Mouse (Mus musculus): ENCODE data around the gene Mad1l1. TPM values are rescaled to one million over a fixed set of nuclear protein-coding genes. Genes with fewer than 3 reads are reported as not detected.
A peak's percentile ranks its signal among the peaks of the same experiment; 100 is the strongest.
"Not testable (repeated sequence)": the region's sequence is repeated elsewhere in the genome, so short reads cannot be mapped to it uniquely, and the experiment has no call there.

The Mad1l1 gene
- 56.2 and 60.4 TPM in 2 replicates for polyA plus RNA-seq (2016; fragmentation: Nextera tagmentation; extraction: Ambion mirVana)

GRCm38 (mm10) chr5:140321042-140321755 lies at the start of gene Mad1l1, which contains the start of gene Nudt1:
Gene Mad1l1 (minus strand): TSS chr5:140321552.
Gene Nudt1 (plus strand): TSS chr5:140321656.
- H3K36me3 ChIP-seq, result peaks cover 31% of the 10 kb centered on the region; the same call in 1 of the 2 replicates
- H3K4me1 ChIP-seq (replicated peaks), result peaks cover 31% of the 10 kb centered on the region
- peak within 1 kb of the TSS; percentile 96 for H3K27ac ChIP-seq
- peak; percentile 93 for DNase-seq (ENCODE audit: low spot score)
- peak within 1 kb of the TSS; percentile 82 for H3K4me3 ChIP-seq
- no peaks in the 10 kb centered on the region for H3K9me3 ChIP-seq
- under 1% methylated on average over 60 of the region's 60 CpGs for WGBS
- no peaks in the 10 kb centered on the region for H3K27me3 ChIP-seq (ENCODE audit: insufficient read depth, poor library complexity, severe bottlenecking)

- H3K4me3 ChIP-seq, result no peak overlapping the region
- WGBS, result 87% methylated on average over 6 of the region's 6 CpGs
- H3K27ac ChIP-seq, result no peak overlapping the region
- no peak for DNase-seq (ENCODE audit: low spot score)
- H3K9me3 ChIP-seq, result no peaks in the 10 kb centered on the region
- H3K27me3 ChIP-seq (ENCODE audit: insufficient read depth, poor library complexity, severe bottlenecking), result no peaks in the 10 kb centered on the region
- H3K4me1 ChIP-seq (replicated peaks), result peaks cover 13% of the 10 kb centered on the region; the same call in 1 of the 2 replicates
- peaks cover 6% of the 10 kb centered on the region for H3K36me3 ChIP-seq
Measured at GRCm38 (mm10) chr5:140370446-140371254, 49.3 kb upstream of the Mad1l1 start.

- Histone ChIP-seq H3K4me3 (no peak overlapping the region), H3K27ac (no peak overlapping the region), H3K36me3 (peaks cover 15% of the 10 kb centered on the region), H3K27me3 (ENCODE audit: insufficient read depth, poor library complexity, severe bottlenecking) (no peaks in the 10 kb centered on the region), H3K9me3 (no peaks in the 10 kb centered on the region), H3K4me1 (replicated peaks) (peaks cover 13% of the 10 kb centered on the region; the same call in 1 of the 2 replicates)
- WGBS, result 89% methylated on average over 2 of the region's 2 CpGs
- DNase-seq (ENCODE audit: low spot score), result no peak
Measured at GRCm38 (mm10) chr5:140369466-140369865, 48.1 kb upstream of the Mad1l1 start.

GRCm38 (mm10) chr5:140368926-140369325 lies 47.6 kb upstream of the Mad1l1 start:
- no peak overlapping the region for H3K27ac ChIP-seq
- no peaks in the 10 kb centered on the region for H3K27me3 ChIP-seq (ENCODE audit: insufficient read depth, poor library complexity, severe bottlenecking)
- H3K9me3 ChIP-seq, result no peaks in the 10 kb centered on the region
- H3K36me3 ChIP-seq, result peaks cover 15% of the 10 kb centered on the region
- no peak for DNase-seq (ENCODE audit: low spot score)
- WGBS, result 94% methylated on average over 4 of the region's 4 CpGs
- no peak overlapping the region for H3K4me3 ChIP-seq
- H3K4me1 ChIP-seq (replicated peaks), result peaks cover 9% of the 10 kb centered on the region; the same call in 1 of the 2 replicates

- H3K27me3 ChIP-seq (ENCODE audit: insufficient read depth, poor library complexity, severe bottlenecking); DNase-seq (ENCODE audit: low spot score); H3K9me3 ChIP-seq; H3K4me1 ChIP-seq (replicated peaks); H3K27ac ChIP-seq; H3K4me3 ChIP-seq: not testable (repeated sequence)
- peaks cover 23% of the 10 kb centered on the region for H3K36me3 ChIP-seq
- WGBS, result 87% methylated on average over 2 of the region's 2 CpGs
Measured at GRCm38 (mm10) chr5:140368126-140368525, 46.8 kb upstream of the Mad1l1 start.

- no peak overlapping the region for H3K4me3 ChIP-seq
- no peaks in the 10 kb centered on the region for H3K9me3 ChIP-seq
- no peak for DNase-seq (ENCODE audit: low spot score)
- no peak overlapping the region for H3K27ac ChIP-seq
- 94% methylated on average over 5 of the region's 5 CpGs for WGBS
- H3K4me1 ChIP-seq (replicated peaks), result 0 out of 2 replicates have a peak, but pooled peaks cover 5% of the 10 kb centered on the region
- H3K36me3 ChIP-seq, result peaks cover 35% of the 10 kb centered on the region
- no peaks in the 10 kb centered on the region for H3K27me3 ChIP-seq (ENCODE audit: insufficient read depth, poor library complexity, severe bottlenecking)
Measured at GRCm38 (mm10) chr5:140364415-140364814, 43.1 kb upstream of the Mad1l1 start.

- H3K36me3 ChIP-seq, result peaks cover 64% of the 10 kb centered on the region
- no peaks in the 10 kb centered on the region for H3K27me3 ChIP-seq (ENCODE audit: insufficient read depth, poor library complexity, severe bottlenecking)
Measured at GRCm38 (mm10) chr5:140359930-140360674, 38.8 kb upstream of the Mad1l1 start.

GRCm38 (mm10) chr5:140357466-140357865 lies 36.1 kb upstream of the Mad1l1 start:
- 93% methylated on average over 3 of the region's 3 CpGs for WGBS
- Histone ChIP-seq H3K4me1 (replicated peaks) (0 out of 2 replicates have a peak, but pooled peaks cover 10% of the 10 kb centered on the region), H3K9me3 (no peaks in the 10 kb centered on the region), H3K27me3 (ENCODE audit: insufficient read depth, poor library complexity, severe bottlenecking) (no peaks in the 10 kb centered on the region), H3K27ac (no peak overlapping the region), H3K4me3 (no peak overlapping the region), H3K36me3 (peaks cover 78% of the 10 kb centered on the region)
- DNase-seq (ENCODE audit: low spot score), result no peak

More at GRCm38 (mm10) chr5:140359930-140360674, 38.8 kb upstream of the Mad1l1 start:
- 0 out of 2 replicates have a peak, but pooled peaks cover 10% of the 10 kb centered on the region for H3K4me1 ChIP-seq (replicated peaks)
- 0 out of 2 replicates have a peak overlapping the region, but pooled peaks have one; percentile 1 for H3K27ac ChIP-seq
- H3K4me3 ChIP-seq, result no peak overlapping the region
- WGBS, result 79% methylated on average over 14 of the region's 14 CpGs
- H3K9me3 ChIP-seq, result no peaks in the 10 kb centered on the region
- no peak for DNase-seq (ENCODE audit: low spot score)

GRCm38 (mm10) chr5:140355934-140356333 lies 34.6 kb upstream of the Mad1l1 start:
- Histone ChIP-seq H3K27ac (no peak overlapping the region), H3K36me3 (peaks cover 90% of the 10 kb centered on the region)

GRCm38 (mm10) chr5:140352352-140352751 lies 31.0 kb upstream of the Mad1l1 start:
- no peaks in the 10 kb centered on the region for H3K27me3 ChIP-seq (ENCODE audit: insufficient read depth, poor library complexity, severe bottlenecking)
- 0 out of 2 replicates have a peak, but pooled peaks cover 5% of the 10 kb centered on the region for H3K4me1 ChIP-seq (replicated peaks)
- no peaks in the 10 kb centered on the region for H3K9me3 ChIP-seq
- no peak for DNase-seq (ENCODE audit: low spot score)
- H3K4me3 ChIP-seq, result no peak overlapping the region
- WGBS, result 94% methylated on average over 6 of the region's 6 CpGs
- H3K36me3 ChIP-seq, result peaks cover 92% of the 10 kb centered on the region
- H3K27ac ChIP-seq, result no peak overlapping the region

More at GRCm38 (mm10) chr5:140355934-140356333, 34.6 kb upstream of the Mad1l1 start:
- no peak for DNase-seq (ENCODE audit: low spot score)
- Histone ChIP-seq H3K27me3 (ENCODE audit: insufficient read depth, poor library complexity, severe bottlenecking) (no peaks in the 10 kb centered on the region), H3K4me1 (replicated peaks) (0 out of 2 replicates have a peak, but pooled peaks cover 5% of the 10 kb centered on the region), H3K4me3 (no peak overlapping the region), H3K9me3 (no peaks in the 10 kb centered on the region)
- WGBS, result 89% methylated on average over 11 of the region's 11 CpGs

- H3K4me1 ChIP-seq (replicated peaks), result 0 out of 2 replicates have a peak, but pooled peaks cover 3% of the 10 kb centered on the region
- no peak for DNase-seq (ENCODE audit: low spot score)
- H3K27ac ChIP-seq, result no peak overlapping the region
- H3K36me3 ChIP-seq, result peaks cover 92% of the 10 kb centered on the region
- 95% methylated on average over 8 of the region's 8 CpGs for WGBS
- no peaks in the 10 kb centered on the region for H3K27me3 ChIP-seq (ENCODE audit: insufficient read depth, poor library complexity, severe bottlenecking)
- no peaks in the 10 kb centered on the region for H3K9me3 ChIP-seq
- H3K4me3 ChIP-seq, result no peak overlapping the region
Measured at GRCm38 (mm10) chr5:140350731-140351497, 29.6 kb upstream of the Mad1l1 start.
